Mouse (Mus musculus) embryo, embryonic 11 days (tissue): ENCODE results near the gene Mapk9.
A peak's percentile ranks its signal among the peaks of the same experiment; 100 is the strongest.

Experiments
- DNase-seq: peaks from one replicate; pipeline ENCODE4 v3.0.0-alpha.2; 2015

The Mapk9 gene

GRCm38 (mm10) chr11:49900043-49900442 is 53.5 kb downstream of the Mapk9 start:
- DNase-seq, result no peak

- DNase-seq, result no peak
Measured at GRCm38 (mm10) chr11:49900962-49901658, 54.6 kb downstream of the Mapk9 start.

- peak; percentile 88 for DNase-seq
Measured at GRCm38 (mm10) chr11:49901659-49902458, 55.3 kb downstream of the Mapk9 start, which contains the start of gene Rasgef1c. Gene Rasgef1c (plus strand): TSS chr11:49901835.

GRCm38 (mm10) chr11:49903333-49903732 is 56.8 kb downstream of the Mapk9 start:
- peak; percentile 71 for DNase-seq

- DNase-seq, result no peak
Measured at GRCm38 (mm10) chr11:49918521-49919180, 72.1 kb downstream of the Mapk9 start.

GRCm38 (mm10) chr11:49919304-49919703 is 72.8 kb downstream of the Mapk9 start:
- DNase-seq, result no peak

- peak; percentile 45 for DNase-seq
Measured at GRCm38 (mm10) chr11:49923539-49923938, 77.0 kb downstream of the Mapk9 start.

- DNase-seq, result no peak
Measured at GRCm38 (mm10) chr11:49926183-49926582, 79.6 kb downstream of the Mapk9 start.

- DNase-seq, result peak; percentile 66
Measured at GRCm38 (mm10) chr11:49927169-49927568, 80.6 kb downstream of the Mapk9 start.

GRCm38 (mm10) chr11:49927670-49928069 is 81.1 kb downstream of the Mapk9 start:
- DNase-seq, result no peak

- no peak for DNase-seq
Measured at GRCm38 (mm10) chr11:49931037-49931625, 84.6 kb downstream of the Mapk9 start.

GRCm38 (mm10) chr11:49931853-49932252 is 85.3 kb downstream of the Mapk9 start:
- peak; percentile 81 for DNase-seq

GRCm38 (mm10) chr11:49933811-49934210 is 87.3 kb downstream of the Mapk9 start:
- DNase-seq, result no peak

- no peak for DNase-seq
Measured at GRCm38 (mm10) chr11:49934322-49934721, 87.8 kb downstream of the Mapk9 start.
